Mouse (Mus musculus) ES-Bruce4 (cell line): ENCODE results near the gene Lamp1. TPM values are rescaled to one million over a fixed set of nuclear protein-coding genes. Genes with fewer than 3 reads are reported as not detected.

ENCODE experiments used
- H3K27ac ChIP-seq: 2 replicates; pipeline ENCODE4 v1.5.1; 2012; ENCODE audit warnings: low read length, inconsistent platforms; ENCODE audit not compliant: insufficient read depth
- H3K27me3 ChIP-seq: 2 replicates; pipeline ENCODE4 v1.6.1; 2012; ENCODE audit warnings: mild to moderate bottlenecking, low read length, inconsistent platforms; ENCODE audit not compliant: control insufficient read depth, poor library complexity, insufficient read depth, severe bottlenecking
- H3K36me3 ChIP-seq: 2 replicates; pipeline ENCODE4 v1.6.1; 2012; ENCODE audit warnings: inconsistent platforms, mild to moderate bottlenecking, low read length, moderate library complexity; ENCODE audit not compliant: control insufficient read depth, poor library complexity, insufficient read depth, severe bottlenecking
- H3K4me1 ChIP-seq: one replicate; pipeline ENCODE4 v1.8.1; 2011; ENCODE audit warnings: low read length; ENCODE audit not compliant: control insufficient read depth, insufficient read depth
- H3K4me3 ChIP-seq: 2 replicates; pipeline ENCODE4 v1.5.1; 2011; ENCODE audit warnings: low read depth, mild to moderate bottlenecking, low read length
- H3K9ac ChIP-seq: 2 replicates; pipeline ENCODE4 v1.6.1; 2012; ENCODE audit warnings: low read depth, mild to moderate bottlenecking, inconsistent platforms; ENCODE audit not compliant: poor library complexity, severe bottlenecking
- H3K9me3 ChIP-seq: replicated peaks from 2 replicates; pipeline ENCODE4 v1.6.1; 2012; ENCODE audit warnings: mild to moderate bottlenecking, low read length, inconsistent platforms; ENCODE audit not compliant: control insufficient read depth, poor library complexity, insufficient read depth, severe bottlenecking
- CTCF ChIP-seq: IDR thresholded peaks from one replicate; pipeline ENCODE4 v1.8.1; 2011; ENCODE audit warnings: low read depth, low read length
- EP300 ChIP-seq: IDR thresholded peaks from 2 replicates; pipeline ENCODE4 v1.6.1; 2011; ENCODE audit warnings: low read depth, low read length; ENCODE audit not compliant: insufficient read depth
- POLR2A ChIP-seq: IDR thresholded peaks from one replicate; pipeline ENCODE4 v1.8.1; 2011; ENCODE audit warnings: low read length; ENCODE audit not compliant: insufficient read depth
- polyA plus RNA-seq: library from polyadenylated mRNA; stranded (reverse); fragments of >200 nt; gene quantifications from 2 replicates; pipeline ENCODE4 v1.2.4, GENCODE M21; 2011; ENCODE audit warnings: low read depth; ENCODE audit not compliant: missing spikeins, insufficient read depth, insufficient read length

Lamp1 gene
- polyA plus RNA-seq, 1 experiment = 247 TPM

GRCm38 (mm10) chr8:13197493-13197892, 38.5 kb downstream of the Lamp1 start:
- H3K9ac ChIP-seq = no peak overlapping the region
- H3K9me3 ChIP-seq = no peaks in the 10 kb centered on the region
- H3K36me3 ChIP-seq = peaks cover 28% of the 10 kb centered on the region
- H3K4me3 ChIP-seq = no peak overlapping the region
- peaks cover 2% of the 10 kb centered on the region for H3K4me1 ChIP-seq
- TF ChIP-seq EP300 (no peak), CTCF (no peak), POLR2A (no peak)
- H3K27me3 ChIP-seq = no peaks in the 10 kb centered on the region
- no peak overlapping the region for H3K27ac ChIP-seq

GRCm38 (mm10) chr8:13199385-13200061, 40.6 kb downstream of the Lamp1 start:
- peaks cover 18% of the 10 kb centered on the region for H3K36me3 ChIP-seq
- H3K4me1 ChIP-seq = peaks cover 9% of the 10 kb centered on the region
- peaks cover 5% of the 10 kb centered on the region; the same call in 1 of the 2 replicates for H3K9me3 ChIP-seq
- peak overlapping the region; percentile 79 for H3K4me3 ChIP-seq
- H3K27me3 ChIP-seq = no peaks in the 10 kb centered on the region
- H3K9ac ChIP-seq = peak overlapping the region; percentile 90
- TF ChIP-seq EP300 = no peak
- no peak for TF ChIP-seq CTCF
- TF ChIP-seq POLR2A = no peak
- H3K27ac ChIP-seq = no peak overlapping the region

GRCm38 (mm10) chr8:13200301-13201012, 41.5 kb downstream of the Lamp1 start, which contains the start of gene Grtp1:
Gene Grtp1 (minus strand): TSS chr8:13200620.
- H3K27ac ChIP-seq = no peak within 1 kb of the TSS
- peak within 1 kb of the TSS; percentile 79 for H3K4me3 ChIP-seq
- H3K36me3 ChIP-seq = peaks cover 18% of the 10 kb centered on the region
- H3K9me3 ChIP-seq = peaks cover 5% of the 10 kb centered on the region; the same call in 1 of the 2 replicates
- no peaks in the 10 kb centered on the region for H3K27me3 ChIP-seq
- peak; percentile 21 for TF ChIP-seq POLR2A
- no peak for TF ChIP-seq CTCF
- H3K4me1 ChIP-seq = peaks cover 12% of the 10 kb centered on the region
- H3K9ac ChIP-seq = peak within 1 kb of the TSS; percentile 90

GRCm38 (mm10) chr8:13201013-13201334, 42.0 kb downstream of the Lamp1 start:
- Histone ChIP-seq H3K27me3 (no peaks in the 10 kb centered on the region), H3K4me1 (peaks cover 12% of the 10 kb centered on the region)

GRCm38 (mm10) chr8:13202041-13202440, 43.1 kb downstream of the Lamp1 start:
- peaks cover 11% of the 10 kb centered on the region for H3K4me1 ChIP-seq
- no peaks in the 10 kb centered on the region for H3K27me3 ChIP-seq
- no peak for TF ChIP-seq POLR2A
- TF ChIP-seq EP300 = peak; percentile 78
- TF ChIP-seq CTCF = no peak
- H3K4me3 ChIP-seq = peak overlapping the region; percentile 26; the same call in 1 of the 2 replicates
- H3K9ac ChIP-seq = peak overlapping the region; percentile 90; the same call in 1 of the 2 replicates
- peaks cover 5% of the 10 kb centered on the region; the same call in 1 of the 2 replicates for H3K9me3 ChIP-seq
- peak overlapping the region; percentile 34; the same call in 1 of the 2 replicates for H3K27ac ChIP-seq
- peaks cover 13% of the 10 kb centered on the region for H3K36me3 ChIP-seq

More at GRCm38 (mm10) chr8:13201013-13201334, 42.0 kb downstream of the Lamp1 start:
- TF ChIP-seq EP300 (no peak), CTCF (no peak), POLR2A (no peak)
- Histone ChIP-seq H3K9ac (peak overlapping the region; percentile 90), H3K27ac (no peak overlapping the region), H3K36me3 (peaks cover 18% of the 10 kb centered on the region), H3K4me3 (peak overlapping the region; percentile 73), H3K9me3 (peaks cover 5% of the 10 kb centered on the region; the same call in 1 of the 2 replicates)

- H3K9ac ChIP-seq = no peak overlapping the region
- H3K9me3 ChIP-seq = peaks cover 5% of the 10 kb centered on the region; the same call in 1 of the 2 replicates
- no peak for TF ChIP-seq CTCF
- TF ChIP-seq EP300 = no peak
- TF ChIP-seq POLR2A = no peak
- H3K4me3 ChIP-seq = no peak overlapping the region
- no peaks in the 10 kb centered on the region for H3K27me3 ChIP-seq
- peaks cover 12% of the 10 kb centered on the region for H3K4me1 ChIP-seq
- H3K36me3 ChIP-seq = peaks cover 9% of the 10 kb centered on the region
- no peak overlapping the region for H3K27ac ChIP-seq
Measured at GRCm38 (mm10) chr8:13202806-13203205, 43.8 kb downstream of the Lamp1 start.
